Mouse (Mus musculus): Measurements from ENCODE around the gene Ahcyl2.
"Not testable (repeated sequence)": the region's sequence is repeated elsewhere in the genome, so short reads cannot be mapped to it uniquely, and the experiment has no call there.

Gene Ahcyl2

DNA sequence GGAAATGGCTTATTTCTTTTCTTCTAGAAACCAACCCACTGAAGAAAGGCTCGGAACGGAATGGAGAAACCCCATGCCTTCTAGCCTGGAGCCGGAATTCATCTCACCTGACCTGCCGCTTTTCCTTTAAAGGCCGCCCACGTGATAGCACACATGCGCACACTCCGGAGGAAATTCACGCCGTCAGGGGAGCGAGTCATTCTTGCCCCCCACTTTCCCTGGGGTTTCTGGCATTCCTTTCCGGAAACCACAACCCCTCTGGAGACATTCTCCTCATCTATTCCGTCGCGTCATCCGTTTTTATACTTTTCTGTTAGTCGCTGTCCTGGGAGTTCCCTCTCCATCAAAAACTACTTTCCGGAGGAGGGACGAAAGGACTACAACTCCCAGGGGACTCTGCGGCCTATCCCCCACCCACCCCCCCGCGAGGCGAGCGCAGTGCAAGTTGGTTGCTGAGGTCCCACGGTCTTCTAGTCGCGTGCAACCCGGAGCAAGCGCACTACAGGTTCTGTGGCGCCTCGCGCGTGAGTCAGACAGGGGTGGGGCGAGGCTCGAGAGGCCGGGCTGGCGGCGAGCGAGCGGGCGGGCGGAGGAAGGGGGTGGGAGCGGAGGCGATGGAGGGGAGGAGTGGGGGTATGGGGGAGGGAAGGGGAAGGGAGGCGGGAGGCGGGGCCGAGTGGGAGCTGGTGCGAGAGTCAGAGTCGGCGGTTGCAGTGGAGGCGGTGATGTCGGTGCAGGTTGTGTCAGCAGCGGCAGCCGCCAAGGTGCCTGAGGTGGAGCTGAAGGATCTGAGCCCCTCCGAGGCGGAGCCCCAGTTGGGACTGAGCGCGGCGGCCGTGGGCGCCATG is at the start of gene Ahcyl2:
TSS of gene Ahcyl2 (plus strand) at position 199 of the 848 bp plus-strand sequence.
- DNase-seq, result peak; percentile 96 to 97

DNA sequence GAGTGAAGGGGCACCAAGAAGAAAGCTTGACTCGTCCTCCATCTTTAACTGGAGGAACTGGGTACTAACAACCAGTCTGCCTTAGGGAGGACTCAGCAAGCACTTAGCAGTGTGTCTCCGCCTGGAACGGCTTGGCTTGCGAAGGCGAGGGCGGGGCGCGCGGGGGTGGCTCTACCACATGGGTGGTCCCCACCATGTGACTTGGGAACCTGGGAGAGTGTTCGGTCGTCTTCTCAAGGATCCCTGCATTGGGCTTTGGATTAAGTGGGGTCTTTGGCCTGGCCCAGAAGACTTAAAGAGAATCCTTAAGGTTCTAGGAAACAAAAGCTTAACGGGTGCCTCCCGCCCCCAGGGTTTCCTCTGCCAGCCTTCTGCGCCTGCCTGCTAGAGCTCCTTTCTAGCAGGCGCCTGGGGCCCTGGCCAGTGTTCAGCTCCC is 48.9 kb upstream of the Ahcyl2 start:
- no peak for DNase-seq

DNA sequence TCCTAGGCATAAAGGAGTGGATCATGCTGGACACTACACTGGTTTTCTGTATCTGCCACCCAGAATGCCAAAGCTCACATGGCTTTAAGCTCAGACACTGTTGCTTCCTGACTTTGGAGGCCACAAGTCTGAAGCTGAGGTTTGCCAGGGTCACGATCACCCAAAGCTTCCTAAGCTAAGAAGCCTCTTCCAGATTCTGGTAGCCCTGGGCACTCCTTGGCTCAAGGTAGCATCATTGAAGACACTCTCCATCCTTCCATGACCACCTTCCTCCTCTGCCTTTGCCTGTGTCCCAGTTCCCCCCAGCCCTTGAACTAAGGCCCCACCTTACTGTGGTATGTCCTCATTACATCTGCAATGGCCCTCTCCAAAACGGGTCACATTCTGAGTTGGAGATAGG is 45.9 kb upstream of the Ahcyl2 start:
- no peak for DNase-seq

DNA sequence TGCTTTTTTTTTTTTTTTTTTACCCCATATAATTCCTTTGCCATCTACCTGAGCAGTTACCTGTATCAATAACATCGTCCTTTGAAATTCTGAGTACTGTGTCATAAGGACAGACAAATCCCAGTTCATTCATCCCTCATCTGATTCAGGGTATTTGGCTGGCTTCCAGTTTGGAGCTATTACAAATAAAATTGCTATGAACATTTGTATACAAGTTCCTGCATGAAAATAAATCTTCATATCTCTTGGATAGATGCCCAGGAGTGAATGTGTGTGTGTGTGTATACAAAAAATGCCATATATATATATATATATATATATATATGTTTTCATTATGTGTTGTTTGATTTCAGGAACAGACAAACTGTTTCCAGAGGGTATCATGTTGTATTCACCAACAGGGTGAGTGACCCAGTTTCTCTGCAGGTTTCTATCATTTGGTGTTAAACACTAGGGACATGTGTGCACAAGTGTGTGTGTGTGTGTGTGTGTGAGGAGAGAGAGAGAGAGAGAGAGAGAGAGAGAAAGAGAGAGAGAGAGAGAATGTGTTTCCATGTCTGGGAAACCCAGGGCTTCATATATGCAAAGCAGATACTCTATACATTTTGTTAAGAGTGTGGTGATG is 41.1 kb upstream of the Ahcyl2 start:
- DNase-seq, result no peak

DNA sequence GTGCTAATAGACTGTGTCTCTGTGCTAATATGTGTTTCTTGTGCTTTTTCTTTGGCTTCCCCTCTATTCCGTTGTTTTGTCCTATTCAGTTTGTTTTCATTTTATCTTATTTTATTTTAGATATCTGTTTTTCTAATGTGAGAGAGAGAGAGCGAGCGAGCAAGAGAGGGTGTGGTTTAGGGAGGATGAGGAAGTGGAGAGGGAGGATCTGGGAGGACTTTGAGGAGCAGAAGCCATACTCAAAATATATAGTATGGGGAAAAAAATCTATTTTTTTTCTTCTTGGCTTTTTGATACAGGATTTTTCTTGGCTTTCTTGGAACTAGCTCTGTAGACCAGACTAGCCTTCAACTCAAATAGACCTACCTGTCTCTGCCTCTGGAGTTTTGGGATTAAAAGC is 39.8 kb upstream of the Ahcyl2 start:
- DNase-seq, result no peak

DNA sequence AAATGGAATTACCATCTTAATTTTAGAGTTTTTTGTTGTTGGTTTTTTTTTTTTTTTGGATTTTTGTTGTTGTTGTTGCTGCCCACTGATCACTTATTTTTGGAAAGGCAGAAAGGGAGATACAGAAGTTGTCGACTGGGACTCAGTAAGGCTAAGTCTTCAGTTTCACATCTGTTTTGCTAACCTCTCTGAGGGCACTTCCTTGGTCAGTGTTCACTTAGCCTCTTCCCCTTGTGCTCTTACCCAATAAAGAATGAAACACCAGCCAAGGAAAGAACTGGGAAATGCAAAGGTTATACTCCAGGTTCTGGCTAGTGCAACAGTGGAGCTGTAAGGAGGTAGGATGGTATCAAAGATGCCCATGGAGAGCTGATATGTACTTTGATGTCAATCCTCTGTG is 38.3 kb upstream of the Ahcyl2 start:
- DNase-seq, result no peak

DNA sequence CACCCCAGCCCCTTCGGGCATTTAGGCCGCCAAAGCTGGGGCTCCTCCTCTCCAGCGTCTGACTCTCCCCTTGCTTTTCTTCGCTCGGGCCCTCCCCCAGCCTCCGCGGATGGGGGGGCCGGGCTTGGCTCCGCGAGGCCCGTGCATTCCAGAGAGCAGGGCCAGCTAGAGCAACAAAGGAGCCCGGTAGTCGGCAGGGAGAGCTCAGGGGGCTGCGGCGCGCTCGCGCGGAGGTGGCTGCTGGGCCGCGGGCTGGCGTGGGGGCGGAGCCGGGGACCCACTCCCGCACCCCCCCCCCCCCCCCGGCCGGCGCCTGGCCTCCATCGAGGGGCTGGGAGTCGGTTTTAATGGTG is 32.5 kb upstream of the Ahcyl2 start, which contains the start of gene Smo:
TSS of gene Smo (plus strand) at position 168 of the 353 bp plus-strand sequence.
- peak; percentile 68 to 72 for DNase-seq

DNA sequence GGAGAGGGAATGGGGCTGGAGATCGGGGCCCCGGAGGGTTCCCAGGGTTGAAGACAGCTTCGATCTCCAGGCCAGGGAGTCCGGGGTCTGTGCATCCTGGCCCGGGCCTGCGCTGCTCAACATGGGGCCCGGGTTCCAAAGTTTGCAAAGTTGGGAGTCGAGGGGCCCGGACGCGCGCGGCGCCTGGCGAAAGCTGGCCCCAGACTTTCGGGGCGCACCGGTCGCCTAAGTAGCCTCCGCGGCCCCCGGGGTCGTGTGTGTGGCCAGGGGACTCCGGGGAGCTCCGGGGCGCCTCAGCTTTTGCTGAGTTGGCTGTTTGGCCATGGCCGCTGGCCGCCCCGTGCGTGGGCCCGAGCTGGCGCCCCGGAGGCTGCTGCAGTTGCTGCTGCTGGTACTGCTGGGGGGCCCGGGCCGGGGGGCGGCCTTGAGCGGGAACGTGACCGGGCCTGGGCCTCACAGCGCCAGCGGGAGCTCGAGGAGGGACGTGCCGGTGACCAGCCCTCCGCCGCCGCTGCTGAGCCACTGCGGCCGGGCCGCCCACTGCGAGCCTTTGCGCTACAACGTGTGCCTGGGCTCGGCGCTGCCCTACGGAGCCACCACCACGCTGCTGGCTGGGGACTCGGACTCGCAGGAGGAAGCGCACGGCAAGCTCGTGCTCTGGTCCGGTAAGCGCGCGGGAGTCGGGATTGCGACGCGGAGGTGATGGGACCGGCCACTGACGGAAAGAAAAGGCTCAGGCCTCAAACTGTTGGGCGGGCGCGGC is 31.9 kb upstream of the Ahcyl2 start:
- DNase-seq, result peak; percentile 42 to 55

DNA sequence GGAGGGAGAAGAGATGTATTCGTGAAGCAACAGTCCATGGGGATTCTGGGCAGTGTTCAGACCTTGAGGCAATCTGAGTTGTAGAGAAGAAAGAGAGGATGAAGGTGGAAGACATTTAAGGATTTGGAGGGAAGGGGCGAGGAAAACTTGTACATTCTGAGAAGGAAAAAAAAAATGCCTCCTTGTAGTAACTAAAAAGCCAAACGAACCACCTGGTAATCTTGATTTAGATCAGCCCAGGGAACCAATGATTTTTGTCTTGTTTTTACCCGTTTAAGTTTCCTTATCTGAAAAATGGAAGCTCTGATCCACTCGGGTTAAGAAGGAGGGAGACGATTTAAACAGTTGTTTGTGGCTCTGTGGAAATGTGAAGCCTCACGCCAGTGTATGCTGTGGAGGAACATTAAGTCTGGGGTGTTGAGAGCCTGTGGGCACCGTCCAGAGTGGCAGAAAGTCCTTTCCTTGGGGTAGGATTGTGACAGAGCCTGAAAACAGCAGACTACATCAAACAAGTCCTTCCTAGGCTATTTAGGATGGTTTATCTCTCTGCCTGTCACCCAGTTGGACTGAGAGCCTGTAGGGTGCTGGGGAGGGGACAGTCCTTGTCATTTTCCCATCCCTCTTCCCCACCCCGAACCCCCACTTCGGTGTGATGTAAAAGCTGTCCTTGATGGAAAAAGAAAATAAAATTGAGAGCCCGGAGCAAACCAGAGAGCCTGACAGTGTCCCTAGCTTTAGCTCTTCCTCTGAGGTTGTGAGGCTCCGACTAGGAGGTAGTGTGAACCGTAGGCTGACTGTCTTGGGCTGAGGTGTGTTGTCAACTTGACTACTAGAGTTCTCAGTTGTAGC is 31.0 kb upstream of the Ahcyl2 start:
- no peak for DNase-seq

DNA sequence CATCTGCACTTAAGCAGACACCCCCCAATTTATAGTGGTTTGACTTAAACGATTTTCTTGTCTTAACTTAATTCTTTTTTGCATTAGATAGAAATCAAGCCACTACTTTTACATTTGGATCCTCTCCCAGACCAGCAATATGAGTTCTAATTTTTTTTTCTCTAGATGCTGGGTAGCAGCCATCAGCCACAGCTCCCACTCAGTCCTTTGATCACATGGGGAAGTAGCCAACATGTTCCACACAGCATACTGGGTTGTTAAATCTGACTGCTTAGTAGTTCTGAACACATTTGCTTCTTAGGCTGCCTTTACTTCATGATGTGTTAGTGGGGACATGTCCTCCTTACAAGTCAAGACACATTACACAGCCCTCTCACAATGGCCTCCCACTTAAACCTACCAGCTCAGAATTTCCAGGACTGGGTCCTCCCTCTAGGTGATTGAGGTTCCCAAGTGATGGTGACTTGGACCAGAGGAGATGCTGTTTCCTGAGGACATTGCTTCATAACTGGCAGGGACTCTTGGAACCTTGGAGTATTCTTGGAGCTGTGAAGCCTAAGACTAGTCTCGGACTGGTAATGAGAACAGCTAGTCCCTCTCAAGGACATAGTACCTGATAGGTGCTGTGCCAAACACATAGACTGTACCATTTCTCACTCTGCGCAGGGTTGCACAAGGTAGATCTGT is 16.2 kb upstream of the Ahcyl2 start:
- DNase-seq, result no peak

DNA sequence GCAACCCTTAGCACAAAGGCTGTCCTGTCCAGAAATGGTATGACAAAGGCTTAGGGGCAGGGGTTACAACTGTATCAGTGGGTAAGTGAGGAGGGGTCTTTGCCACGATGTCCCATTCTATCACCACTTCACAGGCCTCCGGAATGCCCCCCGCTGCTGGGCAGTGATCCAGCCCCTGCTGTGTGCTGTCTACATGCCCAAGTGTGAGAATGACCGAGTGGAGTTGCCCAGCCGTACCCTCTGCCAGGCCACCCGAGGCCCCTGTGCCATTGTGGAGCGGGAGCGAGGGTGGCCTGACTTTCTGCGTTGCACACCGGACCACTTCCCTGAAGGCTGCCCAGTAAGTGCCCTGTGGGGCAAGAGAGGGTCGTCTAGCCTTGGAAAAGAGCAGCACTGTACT is 14.5 kb upstream of the Ahcyl2 start:
- no peak for DNase-seq

DNA sequence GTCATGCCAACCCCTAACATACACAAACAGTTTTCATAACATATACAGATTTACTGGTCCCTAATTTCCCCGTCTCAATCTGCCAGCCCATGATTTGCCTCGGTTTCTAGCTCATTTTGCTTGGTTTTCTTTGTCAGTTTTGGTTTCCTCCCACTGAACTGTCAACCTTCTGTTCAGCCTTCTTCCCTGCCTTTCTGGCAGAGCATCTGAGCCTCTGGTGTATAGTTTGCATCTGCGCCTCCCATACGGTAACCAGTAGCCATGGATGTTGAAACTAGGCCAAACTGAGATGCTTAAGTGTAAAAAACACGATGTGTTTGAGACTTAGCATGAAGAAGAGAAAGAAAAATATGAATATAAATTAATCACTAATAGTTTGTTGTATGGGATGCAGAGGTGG is 11.8 kb upstream of the Ahcyl2 start:
- DNase-seq, result no peak

DNA sequence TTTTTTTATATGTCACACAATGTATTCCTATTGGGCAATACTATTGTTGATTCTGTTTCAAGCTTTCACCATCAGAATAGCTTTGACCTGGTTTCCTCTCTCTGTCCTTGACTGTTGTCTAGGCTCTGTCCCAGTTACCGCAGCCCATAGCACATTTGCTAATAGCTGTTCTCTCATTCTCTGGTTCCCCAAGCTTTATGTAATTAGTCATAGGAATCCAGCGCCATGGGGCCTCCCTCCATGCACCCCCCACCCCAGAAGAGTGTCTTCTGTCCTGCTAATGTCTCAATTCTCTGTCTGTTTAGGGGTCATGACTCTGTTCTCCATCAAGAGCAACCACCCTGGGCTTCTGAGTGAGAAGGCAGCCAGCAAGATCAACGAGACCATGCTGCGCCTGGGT is 11.3 kb upstream of the Ahcyl2 start:
- DNase-seq, result no peak

DNA sequence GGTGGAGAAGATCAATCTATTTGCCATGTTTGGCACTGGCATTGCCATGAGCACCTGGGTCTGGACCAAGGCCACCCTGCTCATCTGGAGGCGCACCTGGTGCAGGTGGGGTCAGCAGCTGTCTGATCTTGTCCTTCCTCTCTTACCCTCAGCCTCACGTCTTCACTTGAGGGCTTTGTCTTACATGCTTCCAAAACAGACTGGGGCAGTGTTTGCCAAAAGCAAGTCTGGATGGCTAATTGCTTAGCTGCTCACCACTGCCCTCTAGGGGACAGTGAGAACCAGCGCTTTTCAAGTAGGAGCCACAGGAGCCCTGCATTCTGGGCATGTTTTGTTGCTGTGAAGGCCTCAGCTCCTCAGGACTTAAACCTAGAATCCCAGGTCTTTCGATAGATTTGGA is 9.4 kb upstream of the Ahcyl2 start:
- peak; percentile 66 to 73 for DNase-seq

DNA sequence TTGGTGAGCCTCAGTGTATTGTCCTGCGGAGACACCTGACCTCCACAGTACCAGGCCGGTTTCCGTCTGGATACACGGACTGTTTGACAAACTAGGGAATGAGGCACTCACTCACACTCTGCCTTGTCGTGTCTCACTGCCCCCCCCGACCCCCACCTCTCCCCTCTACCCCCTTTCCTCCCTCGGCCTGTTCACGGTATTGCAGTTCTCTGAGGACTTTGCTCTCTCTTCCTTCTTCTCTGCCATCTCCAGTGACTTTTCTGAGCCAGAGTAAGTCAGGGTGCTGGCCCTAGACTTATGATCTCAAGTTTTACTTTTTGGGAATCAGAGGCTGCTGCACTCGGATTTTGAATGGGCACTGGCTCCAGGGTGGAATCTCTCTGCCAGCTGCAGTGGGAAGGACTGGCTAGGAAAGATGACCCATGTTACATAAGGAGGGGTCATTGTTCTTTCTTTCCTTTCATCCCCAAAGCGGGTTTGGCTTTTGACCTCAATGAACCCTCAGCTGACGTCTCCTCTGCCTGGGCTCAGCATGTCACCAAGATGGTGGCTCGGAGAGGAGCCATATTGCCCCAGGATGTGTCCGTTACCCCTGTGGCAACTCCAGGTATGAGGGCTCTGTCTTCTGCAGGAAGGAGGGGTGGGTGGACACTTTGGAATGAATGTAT is 8.7 kb upstream of the Ahcyl2 start:
- peak; percentile 14 to 28 for DNase-seq

DNA sequence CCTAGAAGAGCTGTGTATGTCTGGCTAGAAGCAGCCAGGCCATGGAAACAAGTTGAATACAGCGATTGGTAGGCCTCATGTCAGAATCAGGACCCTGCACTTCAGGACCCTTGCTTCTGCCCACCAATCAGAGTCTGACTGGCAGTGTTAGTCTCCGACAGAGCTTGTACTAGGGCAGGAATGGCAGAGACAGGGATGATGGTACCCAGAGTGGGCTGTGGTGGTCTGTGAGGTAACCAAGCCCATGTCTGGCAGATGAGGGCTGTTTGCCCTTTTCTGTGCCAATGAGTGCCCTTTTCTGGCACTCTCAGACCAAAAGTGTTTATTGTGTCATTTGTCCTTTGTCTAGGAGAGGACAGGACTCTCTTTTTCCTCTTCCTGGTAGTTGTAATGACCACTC is 7.4 kb upstream of the Ahcyl2 start:
- DNase-seq, result not testable (repeated sequence)

DNA sequence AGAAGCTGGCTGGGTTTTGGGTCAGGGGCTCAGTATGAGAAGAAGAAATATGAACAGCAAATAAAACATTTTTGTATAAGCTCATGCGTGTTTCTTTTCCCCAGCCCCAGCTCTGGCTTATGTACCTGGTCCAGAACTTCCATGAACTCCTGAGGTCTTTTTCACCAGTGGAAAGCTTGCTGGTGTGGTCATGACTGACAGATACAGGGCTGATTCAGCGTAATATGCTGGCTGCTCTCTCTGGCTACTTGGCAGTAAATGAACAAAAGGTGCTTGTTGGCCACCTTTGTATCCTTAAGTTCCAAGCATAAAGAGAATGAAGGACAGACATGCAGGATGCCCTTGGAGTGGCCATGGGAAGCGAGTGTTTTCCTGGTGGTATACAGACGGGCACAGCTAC is 6.5 kb upstream of the Ahcyl2 start:
- peak; percentile 17 to 41 for DNase-seq

DNA sequence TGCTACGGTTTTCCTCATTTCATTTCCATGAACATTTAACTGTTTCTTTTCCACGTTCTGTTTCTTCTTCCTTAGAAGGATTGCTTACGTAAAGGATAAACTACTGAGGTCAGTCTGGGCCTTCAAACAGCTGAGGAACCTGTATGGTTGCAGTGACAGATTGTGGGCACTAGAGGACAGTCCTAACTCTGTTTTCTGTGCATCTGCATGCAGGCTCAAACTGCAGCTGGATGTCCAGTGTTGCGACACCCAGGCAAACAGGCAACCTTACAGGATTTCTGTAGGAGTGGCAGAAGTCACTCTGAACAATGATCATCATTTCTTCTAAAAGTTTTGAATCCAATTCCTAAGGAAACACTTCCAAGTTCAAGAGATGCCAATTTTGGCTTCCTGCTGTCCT is 5.3 kb upstream of the Ahcyl2 start:
- DNase-seq, result peak; percentile 65 to 69

DNA sequence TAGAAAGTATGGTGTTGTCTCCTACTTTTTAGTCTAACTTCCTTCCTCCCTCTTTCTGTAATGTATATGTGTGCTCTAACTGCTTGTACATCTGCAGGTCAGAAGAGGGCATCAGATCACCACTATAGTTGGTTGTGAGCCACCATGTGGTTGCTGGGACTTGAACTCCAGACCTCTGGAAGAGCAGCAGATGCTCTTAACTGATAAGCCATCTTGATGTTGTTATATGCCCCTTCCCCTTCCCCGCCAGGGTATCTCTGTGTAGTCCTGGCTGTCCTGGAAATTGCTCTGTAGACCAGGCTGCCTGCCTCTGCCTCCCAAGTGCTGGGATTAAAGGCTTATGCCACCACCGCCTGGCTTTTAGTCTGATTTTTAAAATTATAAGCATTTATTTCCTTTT is 937 bp upstream of the Ahcyl2 start:
- DNase-seq, result no peak

DNA sequence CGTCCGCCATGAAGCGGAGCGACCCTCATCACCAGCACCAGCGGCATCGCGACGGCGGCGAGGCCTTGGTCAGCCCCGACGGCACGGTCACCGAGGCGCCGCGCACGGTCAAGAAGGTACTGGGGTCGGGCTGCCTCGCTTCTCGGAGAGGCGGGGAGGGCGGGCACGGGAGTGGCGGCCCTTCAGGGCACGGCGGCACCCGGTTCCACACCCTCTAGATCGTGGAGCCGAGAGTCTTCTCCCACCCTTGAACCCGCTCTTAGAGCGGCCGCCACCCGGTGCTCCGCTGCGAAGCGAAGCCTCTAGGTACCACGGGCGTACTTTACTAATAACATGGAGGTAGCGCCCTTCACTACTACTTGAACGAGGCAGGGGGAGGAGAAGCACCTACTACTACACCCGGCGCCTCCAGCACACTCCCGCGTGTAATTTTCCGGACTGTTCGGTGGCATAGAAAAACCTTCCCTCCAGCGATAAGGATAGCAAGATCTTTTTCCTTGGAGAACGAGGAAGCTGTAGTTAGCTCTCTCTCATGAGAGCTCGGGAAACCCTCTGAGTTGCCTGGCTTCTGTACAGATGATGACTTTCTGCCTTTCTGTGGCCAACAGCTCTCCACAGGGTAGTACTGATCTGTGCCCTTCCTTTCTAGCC is 1.1 kb downstream of the Ahcyl2 start:
- peak; percentile 33 to 50 for DNase-seq

Data from kidney, adult 8-10 months (tissue).